Mouse (Mus musculus) olfactory bulb, adult 2 months (tissue): ENCODE measurements around the gene Ccdc146.

ENCODE experiments used
- CTCF ChIP-seq: fragments of 200-500 bp; IDR thresholded peaks from 2 replicates; pipeline ENCODE4 v1.5.1; 2012; ENCODE audit warnings: low read depth, mild to moderate bottlenecking, low read length, moderate library complexity; ENCODE audit not compliant: insufficient read depth
- POLR2A ChIP-seq: fragments of 200-500 bp; IDR thresholded peaks from 2 replicates; pipeline ENCODE4 v1.6.1; 2012; ENCODE audit warnings: mild to moderate bottlenecking, low read depth, low read length, moderate library complexity; ENCODE audit not compliant: insufficient read depth

GRCm38 (mm10) chr5:21265049-21265448, 159.4 kb downstream of the Ccdc146 start:
- TF ChIP-seq CTCF (no peak), POLR2A (no peak)
